Mouse (Mus musculus) midbrain, embryonic 12.5 days (tissue): Measurements from ENCODE around the gene Rccd1. TPM values are rescaled to one million over a fixed set of nuclear protein-coding genes. Genes with fewer than 3 reads are reported as not detected.

Experiments used
- ATAC-seq: fragments of 200-750 bp; cut with Nextera tagmentation; 2 replicates; pipeline ENCODE4 v1.8.0; 2017; ENCODE audit warnings: low read depth, moderate TSS enrichment, moderate library complexity; ENCODE audit not compliant: low FRiP score
- H3K27ac ChIP-seq: fragments of 300-500 bp; sonication (generic); replicated peaks from 2 replicates; pipeline ENCODE4 v1.5.1; 2016; ENCODE audit warnings: mild to moderate bottlenecking
- H3K27me3 ChIP-seq: fragments of 300-500 bp; sonication (generic); 2 replicates; pipeline ENCODE4 v1.6.1; 2016; ENCODE audit warnings: mild to moderate bottlenecking
- H3K36me3 ChIP-seq: fragments of 300-500 bp; sonication (generic); 2 replicates; pipeline ENCODE4 v1.6.1; 2016
- H3K4me1 ChIP-seq: fragments of 300-500 bp; sonication (generic); 2 replicates; pipeline ENCODE4 v1.6.1; 2016
- H3K4me2 ChIP-seq: fragments of 300-500 bp; sonication (generic); replicated peaks from 2 replicates; pipeline ENCODE4 v1.6.1; 2016; ENCODE audit warnings: mild to moderate bottlenecking, moderate library complexity
- H3K4me3 ChIP-seq: fragments of 300-500 bp; sonication (generic); 2 replicates; pipeline ENCODE4 v1.5.1; 2016; ENCODE audit warnings: mild to moderate bottlenecking
- H3K9ac ChIP-seq: fragments of 300-500 bp; sonication (generic); replicated peaks from 2 replicates; pipeline ENCODE4 v1.6.1; 2016; ENCODE audit warnings: mild to moderate bottlenecking, moderate library complexity
- H3K9me3 ChIP-seq: fragments of 300-500 bp; sonication (generic); 2 replicates; pipeline ENCODE4 v1.6.1; 2016; ENCODE audit warnings: mild to moderate bottlenecking
- WGBS: fragments of 180-500 bp; shearing (Covaris S2); methylation state at CpG from one replicate; pipeline ENCODE4 v1.1.7; 2016; 5-methylcytosine and 5-hydroxymethylcytosine counted together
- polyA plus RNA-seq: library from polyadenylated mRNA; unstranded; fragments of >200 nt; fragmentation: Nextera tagmentation; extraction: Ambion mirVana; gene quantifications from 2 replicates; pipeline ENCODE4 v1.2.1, GENCODE M21; 2016

Rccd1 gene
- polyA plus RNA-seq: 14.2 and 16.2 TPM in 2 replicates

DNA sequence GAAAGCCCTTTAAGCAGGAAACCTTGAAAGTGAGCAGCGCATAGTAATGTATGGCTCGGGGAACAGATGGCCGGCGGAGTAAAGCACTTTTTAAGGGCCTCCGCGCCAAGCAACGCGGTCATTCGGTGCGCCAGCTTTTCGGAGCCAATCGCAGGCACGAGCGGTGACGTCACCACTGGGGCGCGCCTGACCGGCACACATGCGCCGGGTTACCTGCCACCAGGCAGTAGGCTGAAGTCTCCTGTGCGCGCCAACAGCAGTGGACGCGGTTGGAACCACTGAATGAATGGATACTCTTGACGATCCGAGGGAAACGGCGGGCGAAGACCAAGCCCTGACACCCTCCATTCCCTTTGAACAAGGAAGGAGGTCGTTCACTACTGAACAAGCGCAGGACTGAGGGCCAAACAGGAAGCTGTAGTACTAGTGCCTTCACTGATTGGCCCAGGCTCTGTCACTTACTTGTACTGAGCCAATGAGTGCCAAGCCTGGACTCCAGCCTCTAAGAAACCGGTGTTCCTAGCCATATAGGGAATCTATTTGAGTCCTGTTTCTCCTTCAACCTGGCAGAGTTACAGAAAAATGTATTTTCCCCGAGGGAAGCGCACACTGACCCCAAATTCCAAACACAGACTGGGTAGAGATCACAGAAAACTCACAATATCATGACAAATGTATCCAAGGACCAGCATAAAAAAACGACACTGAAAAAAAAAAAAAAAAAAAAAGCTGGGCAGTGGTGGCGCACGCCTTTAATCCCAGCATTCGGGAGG, at the start of gene Rccd1:
TSS of gene Rccd1 (minus strand) at position 412 of the 773 bp plus-strand sequence.
- H3K4me3 ChIP-seq: peak within 1 kb of the TSS; percentile 61
- peak; percentile 99 for ATAC-seq
- peaks cover 15% of the 10 kb centered on the region for H3K4me1 ChIP-seq
- peak within 1 kb of the TSS; percentile 81 for H3K4me2 ChIP-seq
- H3K36me3 ChIP-seq: peaks cover 68% of the 10 kb centered on the region
- WGBS: 1% methylated on average over 38 of the region's 38 CpGs
- H3K27me3 ChIP-seq: no peaks in the 10 kb centered on the region
- H3K9ac ChIP-seq: peak within 1 kb of the TSS; percentile 63
- peak within 1 kb of the TSS; percentile 80 for H3K27ac ChIP-seq
- no peaks in the 10 kb centered on the region for H3K9me3 ChIP-seq

DNA sequence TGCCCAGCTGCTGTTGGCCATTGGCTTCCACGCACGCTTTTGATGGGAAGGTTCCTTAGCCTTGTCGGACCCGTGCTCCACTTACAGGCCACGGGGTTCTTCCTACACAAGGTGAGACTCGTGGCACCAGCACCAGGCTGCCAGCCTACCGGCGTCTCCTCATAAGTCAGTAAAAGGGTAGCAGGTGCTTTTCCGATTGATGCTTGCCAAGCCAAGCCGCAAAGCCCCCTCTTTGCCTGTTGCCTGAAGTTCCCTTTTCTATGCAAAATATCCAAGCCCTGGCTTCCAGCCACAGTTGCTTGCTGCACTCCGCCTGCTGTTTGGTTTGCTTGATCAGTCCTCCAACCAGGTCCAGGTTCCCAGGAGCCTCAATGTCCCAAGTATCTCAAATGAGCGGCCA, 49.6 kb upstream of the Rccd1 start:
- no peaks in the 10 kb centered on the region for H3K36me3 ChIP-seq
- WGBS: 89% methylated on average over 12 of the region's 12 CpGs

DNA sequence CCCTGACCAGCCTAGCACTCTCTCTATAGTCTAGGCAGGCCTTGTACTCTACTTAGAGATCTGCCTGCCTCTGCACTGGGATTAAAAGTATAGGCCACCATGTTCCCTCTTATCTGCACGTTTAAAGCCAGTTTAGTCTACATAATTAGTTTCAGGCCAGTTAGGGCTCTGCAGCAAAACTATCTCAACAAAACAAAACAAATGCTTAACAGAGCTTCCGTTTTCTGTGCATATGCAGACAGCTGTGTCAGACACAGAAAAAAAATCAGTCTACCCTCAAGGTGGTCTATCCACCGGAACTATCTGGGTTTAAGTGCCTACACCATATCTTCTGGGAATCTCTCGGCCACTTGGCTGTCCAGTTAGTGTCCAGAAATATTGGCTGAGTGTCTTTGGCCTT, 49.1 kb upstream of the Rccd1 start:
- Histone ChIP-seq H3K4me2 (no peak overlapping the region), H3K27me3 (0 out of 2 replicates have a peak, but pooled peaks cover 6% of the 10 kb centered on the region), H3K4me3 (no peak overlapping the region), H3K36me3 (peaks cover 3% of the 10 kb centered on the region), H3K9ac (no peak overlapping the region), H3K27ac (no peak overlapping the region), H3K9me3 (no peaks in the 10 kb centered on the region), H3K4me1 (peaks cover 12% of the 10 kb centered on the region)
- 84% methylated on average over 4 of the region's 4 CpGs for WGBS
- no peak for ATAC-seq

More for the DNA sequence above, 49.6 kb upstream of the Rccd1 start:
- ATAC-seq: no peak
- Histone ChIP-seq H3K9me3 (no peaks in the 10 kb centered on the region), H3K27me3 (0 out of 2 replicates have a peak, but pooled peaks cover 6% of the 10 kb centered on the region), H3K27ac (no peak overlapping the region), H3K4me3 (no peak overlapping the region), H3K4me2 (no peak overlapping the region), H3K4me1 (peaks cover 12% of the 10 kb centered on the region), H3K9ac (no peak overlapping the region)

GRCm38 (mm10) chr7:80372667-80373066, 48.4 kb upstream of the Rccd1 start:
- H3K36me3 ChIP-seq: peaks cover 10% of the 10 kb centered on the region
- no peak overlapping the region for H3K4me3 ChIP-seq
- no peak for ATAC-seq
- H3K4me1 ChIP-seq: peaks cover 12% of the 10 kb centered on the region
- no peaks in the 10 kb centered on the region for H3K9me3 ChIP-seq
- H3K9ac ChIP-seq: no peak overlapping the region
- H3K27me3 ChIP-seq: 0 out of 2 replicates have a peak, but pooled peaks cover 6% of the 10 kb centered on the region
- H3K27ac ChIP-seq: no peak overlapping the region
- 66% methylated on average over 2 of the region's 2 CpGs for WGBS
- no peak overlapping the region for H3K4me2 ChIP-seq

- 82% methylated on average over 3 of the region's 3 CpGs for WGBS
- 0 out of 2 replicates have a peak, but pooled peaks cover 6% of the 10 kb centered on the region for H3K27me3 ChIP-seq
- H3K36me3 ChIP-seq: peaks cover 15% of the 10 kb centered on the region
- H3K4me1 ChIP-seq: peaks cover 12% of the 10 kb centered on the region
- no peak overlapping the region for H3K9ac ChIP-seq
- no peak overlapping the region for H3K27ac ChIP-seq
- H3K4me3 ChIP-seq: no peak overlapping the region
- H3K4me2 ChIP-seq: no peak overlapping the region
- H3K9me3 ChIP-seq: no peaks in the 10 kb centered on the region
- no peak for ATAC-seq
Observed at GRCm38 (mm10) chr7:80372166-80372565, 47.9 kb upstream of the Rccd1 start.

DNA sequence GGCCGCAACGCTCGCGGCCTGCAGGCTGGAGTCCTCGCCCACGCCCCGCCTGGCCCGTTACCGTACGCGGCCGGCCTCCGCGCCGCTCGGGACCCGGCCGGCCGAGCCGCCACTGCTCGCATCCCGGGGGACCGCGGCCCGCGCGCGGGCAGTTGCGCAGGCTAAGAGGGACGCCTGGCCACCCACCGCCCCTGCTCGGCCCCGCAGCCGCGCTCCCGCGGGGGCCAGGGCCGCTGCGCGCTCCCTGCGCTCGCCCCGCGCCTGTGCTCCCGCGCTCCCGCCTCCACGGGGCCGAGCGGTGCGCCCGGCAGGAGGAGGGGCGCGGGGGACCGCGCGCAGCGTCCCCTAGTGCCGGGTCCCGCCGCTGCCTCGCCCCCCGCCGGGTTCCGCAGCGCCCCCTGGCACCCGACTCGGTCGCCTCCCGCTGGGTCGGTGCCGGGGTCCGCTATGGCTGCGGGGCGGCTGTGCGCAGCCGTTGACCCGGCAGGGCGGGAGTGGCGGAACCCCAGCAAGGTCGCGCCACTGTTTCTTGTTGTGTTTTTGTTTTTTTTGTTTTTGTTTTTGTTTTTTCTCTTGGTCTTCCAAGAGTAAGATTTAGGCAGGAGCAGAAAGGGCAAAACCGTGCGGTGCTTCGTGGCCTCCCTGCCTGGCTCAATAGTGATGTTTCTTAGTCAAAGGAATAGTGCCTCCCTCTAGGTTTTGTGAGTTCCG, 46.9 kb upstream of the Rccd1 start, which contains the start of gene Man2a2:
TSS of gene Man2a2 (minus strand) at position 335 of the 711 bp plus-strand sequence.
- ATAC-seq: peak; percentile 75
- H3K36me3 ChIP-seq: peaks cover 24% of the 10 kb centered on the region
- H3K4me1 ChIP-seq: peaks cover 12% of the 10 kb centered on the region
- peak within 1 kb of the TSS; percentile 81 for H3K27ac ChIP-seq
- peak within 1 kb of the TSS; percentile 91 for H3K4me3 ChIP-seq
- peak within 1 kb of the TSS; percentile 90 for H3K9ac ChIP-seq
- 1% methylated on average over 41 of the region's 86 CpGs for WGBS
- 0 out of 2 replicates have a peak, but pooled peaks cover 6% of the 10 kb centered on the region for H3K27me3 ChIP-seq
- no peaks in the 10 kb centered on the region for H3K9me3 ChIP-seq
- H3K4me2 ChIP-seq: peak within 1 kb of the TSS; percentile 82

DNA sequence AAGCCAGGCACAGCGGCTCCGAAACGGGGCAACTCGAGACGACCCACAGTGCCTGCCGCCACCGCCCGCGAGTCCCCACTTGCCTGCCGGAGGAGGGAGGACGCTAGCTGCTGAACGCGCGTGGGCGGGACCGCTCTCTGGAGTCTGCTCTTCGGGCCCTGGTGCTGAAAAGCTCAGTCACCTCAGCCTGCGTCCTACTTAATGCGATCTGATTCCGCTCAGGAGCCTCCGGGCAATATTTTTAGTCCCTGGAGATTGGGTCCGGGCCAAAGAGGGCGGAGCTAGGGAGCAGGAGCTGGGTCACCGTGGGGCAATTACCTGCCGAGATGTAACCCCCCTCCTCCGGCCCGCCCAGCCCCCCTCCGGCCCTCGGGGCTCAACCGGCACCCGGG, 46.4 kb upstream of the Rccd1 start:
- peaks cover 30% of the 10 kb centered on the region for H3K36me3 ChIP-seq
- H3K4me1 ChIP-seq: peaks cover 12% of the 10 kb centered on the region
- peak overlapping the region; percentile 82 for H3K4me2 ChIP-seq
- peak overlapping the region; percentile 81 for H3K27ac ChIP-seq
- H3K4me3 ChIP-seq: peak overlapping the region; percentile 91
- H3K9ac ChIP-seq: peak overlapping the region; percentile 90
- under 1% methylated on average over 31 of the region's 31 CpGs for WGBS
- H3K27me3 ChIP-seq: 0 out of 2 replicates have a peak, but pooled peaks cover 6% of the 10 kb centered on the region
- no peaks in the 10 kb centered on the region for H3K9me3 ChIP-seq
- peak; percentile 36 for ATAC-seq

- peak overlapping the region; percentile 81; the same call in 1 of the 2 replicates for H3K27ac ChIP-seq
- ATAC-seq: no peak
Observed at GRCm38 (mm10) chr7:80369967-80370431, 45.7 kb upstream of the Rccd1 start.

DNA sequence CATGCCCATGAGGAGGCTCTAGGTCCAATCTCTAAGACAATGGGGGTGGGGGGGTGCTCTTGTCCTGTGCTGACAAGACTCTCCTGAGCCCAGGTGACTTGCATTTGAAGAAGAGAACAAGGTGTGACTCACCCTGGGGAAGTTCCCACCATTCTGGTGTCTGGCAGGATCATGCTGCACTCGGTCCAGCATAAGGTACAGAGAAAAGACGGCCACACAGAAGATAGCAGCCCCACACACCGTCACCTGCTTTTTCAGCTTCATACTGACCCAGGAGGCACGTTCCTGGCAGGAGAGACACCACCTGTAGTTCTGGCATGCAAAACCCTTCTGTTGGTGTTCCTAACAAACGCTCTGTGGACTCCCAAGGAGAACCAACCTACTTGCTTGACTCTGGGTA, 45.2 kb upstream of the Rccd1 start:
- H3K27me3 ChIP-seq: 0 out of 2 replicates have a peak, but pooled peaks cover 5% of the 10 kb centered on the region
- WGBS: 74% methylated on average over 5 of the region's 5 CpGs

More at GRCm38 (mm10) chr7:80369967-80370431, 45.7 kb upstream of the Rccd1 start:
- 61% methylated on average over 4 of the region's 4 CpGs for WGBS
- Histone ChIP-seq H3K9ac (peak overlapping the region; percentile 90), H3K27me3 (0 out of 2 replicates have a peak, but pooled peaks cover 6% of the 10 kb centered on the region), H3K4me1 (peaks cover 12% of the 10 kb centered on the region), H3K4me2 (peak overlapping the region; percentile 82), H3K36me3 (peaks cover 36% of the 10 kb centered on the region), H3K9me3 (no peaks in the 10 kb centered on the region), H3K4me3 (peak overlapping the region; percentile 91)

DNA sequence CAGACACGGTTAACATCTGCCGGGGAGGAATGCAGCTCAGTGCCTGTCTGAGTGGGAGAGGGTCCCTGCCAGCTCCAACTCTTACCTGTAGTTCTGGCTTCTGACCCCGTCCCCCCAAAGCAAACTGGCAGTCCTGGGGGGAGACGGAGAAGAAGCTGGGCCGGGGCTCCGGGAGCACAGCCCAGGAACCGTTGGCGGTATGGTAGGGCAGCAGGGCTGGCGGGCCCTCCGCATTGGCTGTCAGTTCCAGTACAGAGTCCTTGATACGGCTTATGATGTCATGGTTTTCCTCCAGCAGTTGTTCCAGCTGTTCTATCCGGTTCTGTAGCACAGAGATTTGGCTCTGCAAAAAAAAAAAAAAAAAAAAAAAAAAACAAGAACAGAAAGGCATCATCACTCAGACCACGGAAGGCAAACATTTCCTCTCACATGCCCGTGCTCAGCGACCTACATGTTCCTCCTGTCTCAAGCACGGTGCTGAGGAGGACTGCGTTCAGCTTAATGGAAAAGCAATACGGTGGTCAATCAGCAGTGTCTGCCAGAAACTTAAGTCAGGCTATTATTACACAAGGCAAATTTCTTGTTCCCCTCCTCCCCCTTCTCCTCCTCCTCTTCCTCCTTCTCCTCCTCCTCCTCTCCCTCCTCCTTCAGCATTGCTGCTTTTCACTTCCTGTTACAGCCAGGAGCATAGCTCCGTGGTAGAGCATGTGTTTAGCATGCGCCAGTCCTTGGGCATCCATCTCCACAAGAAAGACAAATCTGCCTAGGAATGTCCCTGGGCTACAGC, 44.6 kb upstream of the Rccd1 start:
- Histone ChIP-seq H3K36me3 (peaks cover 48% of the 10 kb centered on the region), H3K9ac (no peak overlapping the region), H3K4me3 (no peak overlapping the region), H3K27ac (no peak overlapping the region), H3K4me2 (0 out of 2 replicates have a peak overlapping the region, but pooled peaks have one; percentile 2), H3K9me3 (no peaks in the 10 kb centered on the region), H3K4me1 (peaks cover 12% of the 10 kb centered on the region), H3K27me3 (no peaks in the 10 kb centered on the region)
- no peak for ATAC-seq
- WGBS: 88% methylated on average over 20 of the region's 20 CpGs

More for the DNA sequence above, 45.2 kb upstream of the Rccd1 start:
- H3K9ac ChIP-seq: no peak overlapping the region
- H3K4me2 ChIP-seq: peak overlapping the region; percentile 82; the same call in 1 of the 2 replicates
- H3K4me1 ChIP-seq: peaks cover 12% of the 10 kb centered on the region
- H3K4me3 ChIP-seq: peak overlapping the region; percentile 91; the same call in 1 of the 2 replicates
- H3K9me3 ChIP-seq: no peaks in the 10 kb centered on the region
- no peak overlapping the region for H3K27ac ChIP-seq
- H3K36me3 ChIP-seq: peaks cover 42% of the 10 kb centered on the region
- no peak for ATAC-seq

GRCm38 (mm10) chr7:80368009-80368408, 43.8 kb upstream of the Rccd1 start:
- no peaks in the 10 kb centered on the region for H3K27me3 ChIP-seq
- H3K4me2 ChIP-seq: no peak overlapping the region
- H3K4me3 ChIP-seq: no peak overlapping the region
- H3K9me3 ChIP-seq: no peaks in the 10 kb centered on the region
- H3K36me3 ChIP-seq: peaks cover 56% of the 10 kb centered on the region
- no peak overlapping the region for H3K27ac ChIP-seq
- ATAC-seq: no peak
- H3K9ac ChIP-seq: no peak overlapping the region
- peaks cover 12% of the 10 kb centered on the region for H3K4me1 ChIP-seq
- WGBS: 90% methylated on average over 9 of the region's 9 CpGs
